Mouse (Mus musculus): ENCODE measurements around the gene Prmt7. TPM values are rescaled to one million over a fixed set of nuclear protein-coding genes. Genes with fewer than 3 reads are reported as not detected.

The Prmt7 gene
- total RNA-seq, 2 experiments from 2014 or later = 18.7 to 20.4 TPM

DNA sequence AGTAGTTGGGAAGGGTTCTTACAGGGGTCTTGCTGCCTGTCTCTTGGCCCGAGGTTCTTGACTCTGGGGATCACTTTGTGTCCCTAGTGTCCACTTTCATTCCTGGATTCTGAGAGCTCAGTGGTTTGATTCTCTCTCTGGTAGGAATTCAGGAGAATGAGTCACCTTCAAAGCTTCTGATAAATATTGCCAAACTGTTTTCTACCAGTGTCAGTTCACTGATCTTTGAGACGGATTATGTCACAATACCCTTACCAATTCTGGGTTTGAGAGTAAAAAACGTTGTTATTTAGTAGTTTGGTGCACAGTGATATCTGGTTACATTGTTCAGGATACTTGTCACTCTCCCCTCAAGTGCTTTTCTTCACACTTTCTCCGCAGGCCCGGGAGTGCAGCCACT is 69.4 kb downstream of the Prmt7 start:
- DNase-seq = no peak
- intact Hi-C loops (cut with DNase I) = no loop called here

DNA sequence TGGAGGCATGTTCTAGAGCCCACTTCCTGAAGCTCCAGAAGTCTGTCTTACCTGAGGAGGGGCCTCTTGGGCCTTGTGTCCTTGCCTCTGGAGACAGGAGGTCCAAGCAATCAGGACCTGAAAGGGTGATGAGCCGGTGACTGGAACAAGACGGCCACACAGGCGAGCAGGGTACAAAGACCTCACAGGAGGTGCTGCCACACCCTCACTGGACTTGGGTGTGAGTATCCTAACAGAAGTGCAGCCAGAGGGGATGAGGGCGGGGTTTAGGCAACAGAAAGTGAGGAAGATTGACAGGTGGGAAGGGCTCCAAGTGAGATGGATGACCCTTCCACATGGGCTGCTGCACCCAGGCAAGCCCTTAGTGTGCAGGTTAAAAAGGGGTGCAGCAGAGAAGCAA is 70.1 kb downstream of the Prmt7 start:
- no peak for DNase-seq
- intact Hi-C loops (cut with DNase I) = no loop called here

DNA sequence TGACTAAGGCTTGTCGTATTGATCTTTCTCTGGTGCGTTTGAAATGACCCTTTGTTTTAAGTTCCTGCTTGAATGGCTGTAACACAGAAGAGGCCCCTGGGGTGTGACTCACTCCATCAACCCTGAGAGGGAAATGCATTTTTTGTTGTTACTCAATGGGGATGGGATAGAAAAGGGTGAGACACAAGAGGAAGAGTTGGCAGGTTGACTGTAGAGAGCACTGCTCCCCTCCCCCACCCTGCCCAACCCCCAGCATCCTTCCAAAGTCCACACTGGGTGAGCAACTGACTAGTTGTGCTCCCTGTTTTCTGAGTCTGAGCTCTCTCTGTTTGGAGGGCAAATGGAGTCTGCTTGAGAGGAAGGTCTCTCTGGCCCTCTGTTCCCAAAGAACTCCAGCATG is 76.7 kb downstream of the Prmt7 start:
- intact Hi-C loops (cut with DNase I) = no loop called here
- no peak for DNase-seq

DNA sequence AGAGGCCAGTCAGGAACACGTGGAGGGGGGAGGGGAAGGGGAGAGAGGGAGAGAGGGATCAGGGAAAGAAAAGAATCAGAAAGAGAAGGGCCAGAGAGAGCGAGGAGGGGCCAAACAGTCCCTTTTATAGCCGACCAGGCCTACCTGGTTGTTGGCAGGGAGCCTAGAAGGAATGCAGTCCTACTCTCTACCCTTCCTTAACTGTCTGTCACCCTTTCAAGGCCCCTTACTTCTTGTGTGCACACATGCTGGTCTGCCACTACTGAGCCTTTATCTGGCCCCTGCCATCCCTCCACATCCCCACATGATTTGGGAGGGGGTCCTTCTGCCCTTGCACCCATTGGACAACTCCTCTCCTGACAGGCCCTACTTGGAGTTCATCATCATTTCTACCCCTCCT is 78.0 kb downstream of the Prmt7 start:
- intact Hi-C loops (cut with DNase I) = no loop called here
- DNase-seq = no peak

DNA sequence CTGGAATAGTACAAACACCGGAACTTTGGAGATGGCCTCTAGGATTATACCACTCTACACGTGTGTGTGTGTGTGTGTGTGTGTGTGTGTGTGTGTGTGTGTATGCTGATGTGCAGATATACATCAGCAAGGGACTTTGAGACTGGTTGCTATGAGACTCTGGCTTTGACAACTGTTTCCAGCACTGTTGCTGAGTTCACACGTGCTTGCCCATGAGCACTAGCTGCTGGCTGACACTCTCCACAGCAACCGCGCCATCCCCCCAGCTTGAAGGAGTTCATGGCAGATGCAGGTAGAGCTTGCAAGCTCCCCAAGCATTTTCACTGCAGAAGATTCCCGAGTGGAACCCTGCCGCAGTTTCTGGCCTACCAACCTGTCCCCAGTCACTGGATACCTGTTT is 78.7 kb downstream of the Prmt7 start:
- DNase-seq = no peak
- intact Hi-C loops (cut with DNase I) = no loop called here

DNA sequence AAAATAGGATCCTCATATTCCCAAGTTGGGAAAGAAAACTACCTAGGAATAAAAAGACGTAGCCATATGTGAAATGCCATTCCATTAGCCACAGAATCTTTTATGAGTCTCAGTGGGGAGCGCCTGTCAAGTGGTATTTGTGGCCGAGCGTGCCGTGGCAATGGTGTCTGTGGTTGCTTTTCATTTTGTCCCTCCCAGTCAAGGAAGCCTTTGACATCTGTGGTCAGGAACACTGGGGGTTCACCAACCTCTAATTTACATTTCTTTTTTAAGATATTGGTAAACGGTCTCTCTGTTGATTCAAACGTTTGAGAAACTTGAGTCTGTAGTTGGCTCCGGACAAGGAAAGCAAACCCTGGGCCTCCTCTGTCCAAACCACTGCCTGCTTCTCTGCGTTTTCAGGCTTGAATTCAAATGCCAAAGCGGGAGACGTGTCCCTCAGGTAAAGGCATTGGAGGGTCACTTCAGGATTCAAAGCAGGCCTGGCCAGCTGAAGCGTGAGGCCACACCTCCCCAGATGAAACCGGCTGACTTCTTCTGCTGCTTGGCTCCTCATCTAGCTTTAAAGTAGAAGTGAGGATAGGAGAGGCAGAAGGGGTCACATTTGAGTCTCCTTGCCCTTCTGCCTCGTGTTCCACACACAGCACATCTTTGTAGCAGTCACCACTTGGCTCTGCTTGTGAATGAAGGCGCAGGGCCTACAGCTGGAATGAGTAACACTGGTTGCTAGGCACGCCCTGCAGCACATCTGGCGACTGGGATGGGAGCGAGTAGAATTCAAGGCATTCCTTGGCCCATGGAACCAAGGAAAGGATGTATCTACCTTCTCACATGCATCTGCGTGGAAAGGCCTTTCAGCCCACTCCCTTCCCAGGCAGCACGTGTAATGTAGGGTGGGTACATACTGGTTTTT is 82.0 kb downstream of the Prmt7 start:
- intact Hi-C loops (cut with DNase I) = no loop called here
- DNase-seq = no peak

DNA sequence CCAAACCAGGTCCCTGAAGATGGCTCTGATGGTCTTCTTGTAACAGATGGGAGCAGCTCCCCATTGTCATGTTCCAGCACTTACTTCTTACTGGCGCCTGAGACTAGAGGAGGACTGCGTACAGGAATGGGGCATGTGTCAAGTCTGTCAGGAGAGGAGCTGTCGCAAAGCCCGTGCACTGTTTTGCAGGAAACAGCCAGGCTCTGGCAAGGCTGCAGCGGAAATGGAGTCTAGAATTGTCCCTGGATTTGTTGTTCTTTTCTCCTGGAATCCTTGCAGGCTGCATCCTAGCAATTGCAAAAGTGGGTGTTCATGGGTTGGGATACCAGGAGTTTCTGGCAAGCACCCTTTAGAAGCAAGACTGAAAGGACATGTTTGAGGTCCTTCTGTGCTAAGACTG is 87.5 kb downstream of the Prmt7 start:
- DNase-seq = peak; percentile 56 to 65
- intact Hi-C loops (cut with DNase I) = no loop called here

DNA sequence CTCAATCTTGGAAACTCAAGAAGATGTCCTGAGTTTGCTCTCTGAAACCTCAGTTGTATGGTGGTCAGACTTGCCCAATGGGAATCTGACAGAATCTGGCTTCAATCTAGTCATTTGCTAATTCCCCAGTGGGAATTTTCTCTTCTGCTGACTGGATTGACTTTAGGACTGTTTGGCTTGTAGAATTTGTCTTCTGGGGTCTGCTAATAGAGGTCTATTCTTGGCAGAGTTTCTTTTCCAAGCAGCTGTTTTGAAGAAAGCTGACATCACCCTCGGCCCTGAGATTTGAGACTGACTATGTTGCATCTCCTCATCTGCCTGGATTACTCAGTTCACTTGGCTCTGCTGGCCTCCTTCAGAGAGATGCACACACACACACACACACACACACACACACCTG is 88.1 kb downstream of the Prmt7 start:
- no peak for DNase-seq
- intact Hi-C loops (cut with DNase I) = no loop called here

DNA sequence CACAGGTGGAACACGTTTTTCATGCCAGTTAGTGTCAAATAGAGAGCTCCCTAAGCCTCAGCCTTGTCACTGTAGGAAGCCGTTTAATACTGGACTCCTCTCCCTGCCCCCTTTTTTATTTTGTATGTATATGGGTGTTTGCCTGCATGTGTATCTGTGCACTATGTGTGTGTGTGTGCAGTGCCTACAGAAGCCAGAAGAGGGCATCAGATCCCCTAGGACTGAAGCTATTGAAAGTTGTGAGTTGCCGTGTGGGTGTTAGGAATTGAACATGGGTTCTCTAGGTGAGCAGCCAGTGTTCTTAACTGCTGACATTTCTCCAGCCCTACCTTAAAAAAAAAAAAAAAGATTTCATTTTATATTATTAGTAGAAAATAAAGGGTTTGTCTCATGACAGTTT is 89.0 kb downstream of the Prmt7 start:
- no peak for DNase-seq
- intact Hi-C loops (cut with DNase I) = no loop called here

DNA sequence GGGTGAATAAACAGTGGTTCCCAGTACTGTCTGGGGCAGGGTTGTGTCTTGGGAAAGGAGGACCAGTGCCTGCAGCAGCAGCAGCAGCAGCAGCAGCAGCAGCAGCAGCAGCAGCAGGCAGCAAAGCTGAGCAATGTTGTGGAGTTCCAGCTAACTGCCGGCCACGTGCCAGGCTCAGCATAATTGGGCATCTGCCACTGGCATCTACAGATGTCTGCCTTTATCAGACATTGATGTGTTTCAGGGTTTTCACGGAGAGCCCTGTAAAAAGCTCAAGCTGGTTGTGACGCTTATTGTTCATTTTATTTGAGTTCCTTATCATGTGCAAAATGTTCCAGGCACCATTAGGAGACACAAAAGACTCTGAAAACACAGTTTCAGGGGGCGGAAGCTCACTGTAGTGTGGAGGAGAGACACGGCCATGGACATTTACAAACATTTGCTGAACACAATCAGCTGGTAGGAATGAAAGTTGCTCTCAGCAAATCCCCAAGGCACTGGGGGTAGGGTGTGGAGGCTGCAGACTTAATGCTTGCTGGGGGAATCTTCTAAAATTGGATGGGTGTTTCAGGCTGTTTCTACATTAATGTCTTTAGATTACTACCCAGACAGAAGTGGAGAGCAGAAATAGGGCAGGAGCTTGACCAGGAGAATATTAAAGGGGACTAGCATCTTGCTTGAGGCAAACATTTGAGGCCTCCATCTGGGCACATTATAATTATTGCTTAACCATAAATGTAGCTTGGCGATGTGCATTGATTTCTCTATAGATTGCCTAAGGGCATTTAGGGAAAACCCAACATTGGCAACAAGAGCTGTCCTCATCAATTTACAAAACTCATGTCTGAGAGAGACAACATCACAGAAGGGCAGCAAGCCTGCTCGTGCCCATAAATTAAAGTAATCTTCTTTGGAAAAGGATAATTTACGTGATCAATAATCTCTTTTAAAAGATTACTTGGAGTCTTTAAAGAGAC is 90.3 kb downstream of the Prmt7 start:
- intact Hi-C loops (cut with DNase I) = no loop called here
- peak; percentile 19 to 46 for DNase-seq

Other genes starting within 250 kb of the Prmt7 start
- 10 to 100 TPM; 50.8 to 52.0 TPM for gene Slc12a4, start 244.8 kb upstream of the Prmt7 start, total RNA-seq (2021)
- not detected for gene Dpep3, start 231.5 kb upstream of the Prmt7 start, total RNA-seq (2021)
- 1 to 10 TPM; 7.4 to 7.8 TPM for gene Dus2, start 219.6 kb upstream of the Prmt7 start, total RNA-seq (2021)
- gene Dpep2nb, start 205.0 kb upstream of the Prmt7 start, total RNA-seq (2021) = not detected
- 1 to 10 TPM; 9.5 to 9.9 TPM for gene Ddx28, start 199.1 kb upstream of the Prmt7 start, total RNA-seq (2021)
- gene Nfatc3, start 152.1 kb upstream of the Prmt7 start, total RNA-seq (2021) = 10 to 100 TPM; 22.0 to 29.4 TPM
- 1 to 10 TPM in 1 of 2 experiments, under 1 TPM in 1; 0.45 to 1.0 TPM for gene Esrp2, start 74.0 kb upstream of the Prmt7 start, total RNA-seq (2021)
- 1 to 10 TPM; 5.5 to 8.1 TPM for gene Pla2g15, start 60.5 kb upstream of the Prmt7 start, total RNA-seq (2021)
- gene Slc7a6, start 42.1 kb upstream of the Prmt7 start, total RNA-seq (2021) = 10 to 100 TPM; 12.2 to 13.8 TPM
- gene Slc7a6os, start within 50 bp of the Prmt7 start, total RNA-seq (2021) = 10 to 100 TPM; 11.4 TPM
- 1 to 10 TPM; 5.3 to 5.6 TPM for gene Smpd3, start 127.1 kb downstream of the Prmt7 start, total RNA-seq (2021)
- gene Zfp90, start 204.4 kb downstream of the Prmt7 start, total RNA-seq (2021) = 1 to 10 TPM; 4.1 to 4.3 TPM

Data from heart, postnatal 14 days (tissue).